Mouse (Mus musculus) embryonic facial prominence, embryonic 10.5 days (tissue): ENCODE results near the gene Chil4. TPM values are rescaled to one million over a fixed set of nuclear protein-coding genes. Genes with fewer than 3 reads are reported as not detected.
"Not testable (repeated sequence)": the region's sequence is repeated elsewhere in the genome, so short reads cannot be mapped to it uniquely, and the experiment has no call there.

ENCODE experiments used
- DNase-seq: peaks from one replicate; pipeline ENCODE4 v3.0.0-alpha.2; 2017; ENCODE audit warnings: low spot score
- H3K27ac ChIP-seq: fragments of 300-500 bp; sonication (generic); replicated peaks from 2 replicates; pipeline ENCODE4 v1.5.1; 2016; ENCODE audit warnings: mild to moderate bottlenecking
- H3K27me3 ChIP-seq: fragments of 300-500 bp; sonication (generic); replicated peaks from 2 replicates; pipeline ENCODE4 v1.6.1; 2016; ENCODE audit warnings: low read depth, mild to moderate bottlenecking; ENCODE audit not compliant: poor library complexity, severe bottlenecking
- H3K36me3 ChIP-seq: fragments of 300-500 bp; sonication (generic); replicated peaks from 2 replicates; pipeline ENCODE4 v1.6.1; 2016; ENCODE audit warnings: mild to moderate bottlenecking, moderate library complexity
- H3K4me1 ChIP-seq: fragments of 300-500 bp; sonication (generic); 2 replicates; pipeline ENCODE4 v1.6.1; 2016
- H3K4me3 ChIP-seq: fragments of 300-500 bp; sonication (generic); 2 replicates; pipeline ENCODE4 v1.5.1; 2016; ENCODE audit warnings: mild to moderate bottlenecking, moderate library complexity
- H3K9me3 ChIP-seq: fragments of 300-500 bp; sonication (generic); 2 replicates; pipeline ENCODE4 v1.6.1; 2016; ENCODE audit warnings: mild to moderate bottlenecking
- WGBS: fragments of 180-500 bp; shearing (Covaris S2); methylation state at CpG from one replicate; pipeline ENCODE4 v1.1.7; 2016; 5-methylcytosine and 5-hydroxymethylcytosine counted together
- polyA plus RNA-seq: library from polyadenylated mRNA; unstranded; fragments of >200 nt; fragmentation: Nextera tagmentation; extraction: Ambion mirVana; gene quantifications from 2 replicates; pipeline ENCODE4 v1.2.1, GENCODE M21; 2016

The Chil4 gene
- not detected in 2 replicates for polyA plus RNA-seq

GRCm38 (mm10) chr3:106219407-106219806, at the start of gene Chil4:
Gene Chil4, minus strand, starts transcription at chr3:106219507.
- Histone ChIP-seq H3K36me3 (no peaks in the 10 kb centered on the region), H3K27ac (no peak within 1 kb of the TSS), H3K4me1 (no peaks in the 10 kb centered on the region), H3K27me3 (no peaks in the 10 kb centered on the region), H3K4me3 (no peak within 1 kb of the TSS), H3K9me3 (0 out of 2 replicates have a peak, but pooled peaks cover 4% of the 10 kb centered on the region)
- 92% methylated on average over 2 of the region's 2 CpGs for WGBS
- no peak for DNase-seq

GRCm38 (mm10) chr3:106265854-106266253, 46.5 kb upstream of the Chil4 start:
- 85% methylated on average over 2 of the region's 2 CpGs for WGBS
- Histone ChIP-seq H3K4me3 (no peak overlapping the region), H3K4me1 (no peaks in the 10 kb centered on the region), H3K27ac (no peak overlapping the region), H3K36me3 (no peaks in the 10 kb centered on the region), H3K27me3 (no peaks in the 10 kb centered on the region), H3K9me3 (peaks cover 10% of the 10 kb centered on the region)
- no peak for DNase-seq

GRCm38 (mm10) chr3:106264854-106265253, 45.5 kb upstream of the Chil4 start:
- Histone ChIP-seq H3K4me3 (no peak overlapping the region), H3K27ac (no peak overlapping the region), H3K4me1 (no peaks in the 10 kb centered on the region), H3K36me3 (no peaks in the 10 kb centered on the region), H3K27me3 (no peaks in the 10 kb centered on the region), H3K9me3 (peaks cover 10% of the 10 kb centered on the region)
- DNase-seq = no peak

GRCm38 (mm10) chr3:106257076-106257475, 37.8 kb upstream of the Chil4 start:
- H3K4me3 ChIP-seq, H3K4me1 ChIP-seq, H3K27me3 ChIP-seq, DNase-seq, H3K27ac ChIP-seq, H3K36me3 ChIP-seq: not testable (repeated sequence)
- WGBS = 90% methylated on average over 11 of the region's 11 CpGs
- peaks cover 62% of the 10 kb centered on the region for H3K9me3 ChIP-seq

GRCm38 (mm10) chr3:106252719-106253118, 33.4 kb upstream of the Chil4 start:
- H3K36me3 ChIP-seq = no peaks in the 10 kb centered on the region
- WGBS = 82% methylated on average over 6 of the region's 6 CpGs
- H3K9me3 ChIP-seq = peaks cover 61% of the 10 kb centered on the region
- H3K4me1 ChIP-seq = no peaks in the 10 kb centered on the region
- H3K27me3 ChIP-seq = no peaks in the 10 kb centered on the region
- DNase-seq = no peak
- no peak overlapping the region for H3K4me3 ChIP-seq
- H3K27ac ChIP-seq = no peak overlapping the region

GRCm38 (mm10) chr3:106250763-106251399, 31.6 kb upstream of the Chil4 start:
- not testable (repeated sequence) for H3K4me1 ChIP-seq, H3K36me3 ChIP-seq, H3K27me3 ChIP-seq, H3K27ac ChIP-seq, DNase-seq, H3K4me3 ChIP-seq
- WGBS = 63% methylated on average over 5 of the region's 5 CpGs
- H3K9me3 ChIP-seq = peaks cover 54% of the 10 kb centered on the region

- peaks cover 29% of the 10 kb centered on the region for H3K9me3 ChIP-seq
- not testable (repeated sequence) for DNase-seq, H3K4me3 ChIP-seq, H3K4me1 ChIP-seq, H3K27ac ChIP-seq, H3K27me3 ChIP-seq, H3K36me3 ChIP-seq
- 86% methylated on average over 9 of the region's 9 CpGs for WGBS
Measured at GRCm38 (mm10) chr3:106247369-106247768, 28.1 kb upstream of the Chil4 start.

GRCm38 (mm10) chr3:106240210-106240609, 20.9 kb upstream of the Chil4 start:
- DNase-seq, H3K4me3 ChIP-seq, H3K4me1 ChIP-seq, H3K27ac ChIP-seq, H3K27me3 ChIP-seq, H3K36me3 ChIP-seq: not testable (repeated sequence)
- peaks cover 37% of the 10 kb centered on the region for H3K9me3 ChIP-seq
- WGBS = 88% methylated on average over 1 of the region's 1 CpGs

- Histone ChIP-seq H3K27ac (no peak overlapping the region), H3K4me1 (no peaks in the 10 kb centered on the region), H3K27me3 (no peaks in the 10 kb centered on the region), H3K36me3 (no peaks in the 10 kb centered on the region), H3K4me3 (no peak overlapping the region), H3K9me3 (peaks cover 40% of the 10 kb centered on the region)
- 89% methylated on average over 5 of the region's 5 CpGs for WGBS
- DNase-seq = no peak
Measured at GRCm38 (mm10) chr3:106239196-106239791, 20.0 kb upstream of the Chil4 start.

- not testable (repeated sequence) for H3K27me3 ChIP-seq, H3K27ac ChIP-seq, H3K4me3 ChIP-seq, H3K36me3 ChIP-seq, H3K4me1 ChIP-seq, DNase-seq
- peaks cover 16% of the 10 kb centered on the region; the same call in 1 of the 2 replicates for H3K9me3 ChIP-seq
- 79% methylated on average over 3 of the region's 3 CpGs for WGBS
Measured at GRCm38 (mm10) chr3:106223391-106223790, 4.1 kb upstream of the Chil4 start.

- Histone ChIP-seq H3K27me3 (no peaks in the 10 kb centered on the region), H3K27ac (no peak overlapping the region), H3K4me3 (no peak overlapping the region), H3K4me1 (no peaks in the 10 kb centered on the region), H3K9me3 (peaks cover 13% of the 10 kb centered on the region; the same call in 1 of the 2 replicates), H3K36me3 (no peaks in the 10 kb centered on the region)
- WGBS = 90% methylated on average over 1 of the region's 1 CpGs
- no peak for DNase-seq
Measured at GRCm38 (mm10) chr3:106221625-106222265, 2.4 kb upstream of the Chil4 start.

GRCm38 (mm10) chr3:106218284-106218954, 888 bp downstream of the Chil4 start:
- not testable (repeated sequence) for H3K36me3 ChIP-seq, H3K9me3 ChIP-seq, DNase-seq, H3K4me1 ChIP-seq, H3K4me3 ChIP-seq, H3K27me3 ChIP-seq, H3K27ac ChIP-seq
- 86% methylated on average over 4 of the region's 4 CpGs for WGBS
